Mouse (Mus musculus): ENCODE data around the gene Lhpp. TPM values are rescaled to one million over a fixed set of nuclear protein-coding genes. Genes with fewer than 3 reads are reported as not detected.

The Lhpp gene
- polyA plus RNA-seq, 1 experiment: 10.1 TPM

GRCm38 (mm10) chr7:132599071-132599975, 11.1 kb upstream of the Lhpp start, which contains the start of gene Nkx1-2:
Gene Nkx1-2 (minus strand): TSS chr7:132599637.
- H3K27ac ChIP-seq (ENCODE audit: insufficient read depth, low read depth, low read length): no peak within 1 kb of the TSS
- TF ChIP-seq CTCF (conservative IDR thresholded peaks at IDR 0.05; ENCODE audit: insufficient read depth, insufficient read length, low read depth, low read length) (no peak), POLR2A (IDR thresholded peaks at IDR 0.05; ENCODE audit: low read depth, low read length) (no peak)
- H3K27me3 ChIP-seq (replicated peaks; ENCODE audit: control insufficient read depth, insufficient read depth, low read length): peaks cover 2% of the 10 kb centered on the region; the same call in 1 of the 2 replicates
- WGBS: 3% methylated on average over 50 of the region's 52 CpGs
- DNase-seq: no peak
- H3K4me1 ChIP-seq (ENCODE audit: control insufficient read depth, insufficient read depth, low read length): no peaks in the 10 kb centered on the region
- H3K4me3 ChIP-seq (ENCODE audit: insufficient read depth, low read depth, low read length): no peak within 1 kb of the TSS
- no peaks in the 10 kb centered on the region for H3K36me3 ChIP-seq (ENCODE audit: control insufficient read depth, insufficient read depth, low read length)

DNA sequence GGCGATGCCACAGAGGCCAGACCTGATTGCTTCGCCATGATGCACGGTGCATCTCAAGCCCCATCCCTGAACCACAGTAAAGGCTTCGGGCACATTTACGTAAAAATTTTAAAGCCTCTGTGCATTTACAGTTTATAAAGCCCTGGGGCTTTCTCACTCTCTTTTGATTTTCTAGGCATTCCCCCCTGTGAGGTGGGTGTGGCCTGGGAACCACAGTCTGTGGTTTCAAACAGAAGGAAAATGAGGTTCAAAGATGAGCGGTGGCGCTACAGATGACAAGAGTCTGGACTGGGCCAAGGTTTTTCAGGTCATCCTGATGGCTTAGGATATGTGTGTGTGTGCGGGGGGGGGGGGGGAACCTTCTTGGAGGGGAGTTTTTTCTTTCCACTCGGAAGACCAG, 10.4 kb upstream of the Lhpp start:
- DNase-seq: no peak
- Histone ChIP-seq H3K4me1 (ENCODE audit: control insufficient read depth, insufficient read depth, low read length) (no peaks in the 10 kb centered on the region), H3K27me3 (replicated peaks; ENCODE audit: control insufficient read depth, insufficient read depth, low read length) (peaks cover 2% of the 10 kb centered on the region; the same call in 1 of the 2 replicates), H3K36me3 (ENCODE audit: control insufficient read depth, insufficient read depth, low read length) (no peaks in the 10 kb centered on the region), H3K27ac (ENCODE audit: insufficient read depth, low read depth, low read length) (no peak overlapping the region), H3K4me3 (ENCODE audit: insufficient read depth, low read depth, low read length) (no peak overlapping the region)
- TF ChIP-seq CTCF (conservative IDR thresholded peaks at IDR 0.05; ENCODE audit: insufficient read depth, insufficient read length, low read depth, low read length) (no peak), POLR2A (IDR thresholded peaks at IDR 0.05; ENCODE audit: low read depth, low read length) (no peak)
- 12% methylated on average over 9 of the region's 9 CpGs for WGBS

GRCm38 (mm10) chr7:132600926-132601325, 9.5 kb upstream of the Lhpp start:
- peaks cover 2% of the 10 kb centered on the region; the same call in 1 of the 2 replicates for H3K27me3 ChIP-seq (replicated peaks; ENCODE audit: control insufficient read depth, insufficient read depth, low read length)
- H3K4me3 ChIP-seq (ENCODE audit: insufficient read depth, low read depth, low read length): no peak overlapping the region
- no peak for TF ChIP-seq POLR2A (IDR thresholded peaks at IDR 0.05; ENCODE audit: low read depth, low read length)
- TF ChIP-seq CTCF (conservative IDR thresholded peaks at IDR 0.05; ENCODE audit: insufficient read depth, insufficient read length, low read depth, low read length): no peak
- no peak for DNase-seq
- no peaks in the 10 kb centered on the region for H3K36me3 ChIP-seq (ENCODE audit: control insufficient read depth, insufficient read depth, low read length)
- no peak overlapping the region for H3K27ac ChIP-seq (ENCODE audit: insufficient read depth, low read depth, low read length)
- H3K4me1 ChIP-seq (ENCODE audit: control insufficient read depth, insufficient read depth, low read length): no peaks in the 10 kb centered on the region
- 35% methylated on average over 8 of the region's 8 CpGs for WGBS

GRCm38 (mm10) chr7:132604720-132605119, 5.7 kb upstream of the Lhpp start:
- Histone ChIP-seq H3K36me3 (ENCODE audit: control insufficient read depth, insufficient read depth, low read length) (no peaks in the 10 kb centered on the region), H3K27me3 (replicated peaks; ENCODE audit: control insufficient read depth, insufficient read depth, low read length) (no peaks in the 10 kb centered on the region), H3K27ac (ENCODE audit: insufficient read depth, low read depth, low read length) (no peak overlapping the region), H3K4me3 (ENCODE audit: insufficient read depth, low read depth, low read length) (no peak overlapping the region), H3K4me1 (ENCODE audit: control insufficient read depth, insufficient read depth, low read length) (no peaks in the 10 kb centered on the region)
- DNase-seq: no peak
- 93% methylated on average over 4 of the region's 4 CpGs for WGBS
- no peak for TF ChIP-seq CTCF (conservative IDR thresholded peaks at IDR 0.05; ENCODE audit: insufficient read depth, insufficient read length, low read depth, low read length)

DNA sequence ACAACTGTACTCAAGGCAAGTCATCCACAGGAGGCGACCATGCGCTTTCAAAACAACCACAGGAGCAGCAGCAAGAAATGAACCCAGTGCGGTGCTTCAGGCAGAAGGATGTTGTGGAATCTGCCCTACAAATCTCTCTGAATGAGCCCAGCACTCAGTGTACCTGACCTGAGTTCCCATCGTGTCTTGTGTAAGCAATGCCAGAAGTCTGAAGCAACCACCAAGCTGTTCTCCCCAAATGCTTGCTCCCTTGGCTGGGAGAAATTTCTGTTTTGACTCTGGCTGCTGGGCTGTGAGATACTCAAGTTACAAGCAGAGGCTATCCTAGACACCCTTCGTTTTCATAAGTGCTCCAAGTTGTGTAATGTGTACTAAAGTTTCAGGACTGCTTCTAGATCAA, 4.7 kb upstream of the Lhpp start:
- TF ChIP-seq POLR2A (IDR thresholded peaks at IDR 0.05; ENCODE audit: low read depth, low read length) (no peak), CTCF (conservative IDR thresholded peaks at IDR 0.05; ENCODE audit: insufficient read depth, insufficient read length, low read depth, low read length) (no peak)
- Histone ChIP-seq H3K4me3 (ENCODE audit: insufficient read depth, low read depth, low read length) (no peak overlapping the region), H3K4me1 (ENCODE audit: control insufficient read depth, insufficient read depth, low read length) (no peaks in the 10 kb centered on the region), H3K36me3 (ENCODE audit: control insufficient read depth, insufficient read depth, low read length) (no peaks in the 10 kb centered on the region), H3K27ac (ENCODE audit: insufficient read depth, low read depth, low read length) (no peak overlapping the region), H3K27me3 (replicated peaks; ENCODE audit: control insufficient read depth, insufficient read depth, low read length) (no peaks in the 10 kb centered on the region)
- no peak for DNase-seq
- 55% methylated on average over 5 of the region's 5 CpGs for WGBS

GRCm38 (mm10) chr7:132608316-132609020, 2.0 kb upstream of the Lhpp start:
- no peaks in the 10 kb centered on the region for H3K4me1 ChIP-seq (ENCODE audit: control insufficient read depth, insufficient read depth, low read length)
- TF ChIP-seq CTCF (conservative IDR thresholded peaks at IDR 0.05; ENCODE audit: insufficient read depth, insufficient read length, low read depth, low read length) (no peak), POLR2A (IDR thresholded peaks at IDR 0.05; ENCODE audit: low read depth, low read length) (no peak)
- 89% methylated on average over 4 of the region's 4 CpGs for WGBS
- H3K27me3 ChIP-seq (replicated peaks; ENCODE audit: control insufficient read depth, insufficient read depth, low read length): no peaks in the 10 kb centered on the region
- no peak overlapping the region for H3K4me3 ChIP-seq (ENCODE audit: insufficient read depth, low read depth, low read length)
- no peaks in the 10 kb centered on the region for H3K36me3 ChIP-seq (ENCODE audit: control insufficient read depth, insufficient read depth, low read length)
- no peak overlapping the region for H3K27ac ChIP-seq (ENCODE audit: insufficient read depth, low read depth, low read length)
- no peak for DNase-seq

- no peaks in the 10 kb centered on the region for H3K36me3 ChIP-seq (ENCODE audit: control insufficient read depth, insufficient read depth, low read length)
- no peaks in the 10 kb centered on the region for H3K27me3 ChIP-seq (replicated peaks; ENCODE audit: control insufficient read depth, insufficient read depth, low read length)
- 98% methylated on average over 8 of the region's 8 CpGs for WGBS
- H3K4me1 ChIP-seq (ENCODE audit: control insufficient read depth, insufficient read depth, low read length): no peaks in the 10 kb centered on the region
- no peak for TF ChIP-seq CTCF (conservative IDR thresholded peaks at IDR 0.05; ENCODE audit: insufficient read depth, insufficient read length, low read depth, low read length)
- no peak overlapping the region for H3K4me3 ChIP-seq (ENCODE audit: insufficient read depth, low read depth, low read length)
- H3K27ac ChIP-seq (ENCODE audit: insufficient read depth, low read depth, low read length): no peak overlapping the region
- DNase-seq: no peak
Measured at GRCm38 (mm10) chr7:132611530-132611929, 1.1 kb downstream of the Lhpp start.
